Mouse (Mus musculus) kidney, postnatal 0 days (tissue): ENCODE results near the gene Ttll10. TPM values are rescaled to one million over a fixed set of nuclear protein-coding genes. Genes with fewer than 3 reads are reported as not detected.

Experiments
- ATAC-seq: fragments of 200-750 bp; cut with Nextera tagmentation; replicated peaks from 2 replicates; pipeline ENCODE4 v1.8.0; 2017; ENCODE audit warnings: low read depth, moderate number of reproducible peaks, moderate TSS enrichment, moderate library complexity; ENCODE audit not compliant: low FRiP score
- DNase-seq: peaks from one replicate; pipeline ENCODE4 v3.0.0-alpha.2; 2016; ENCODE audit warnings: low spot score
- H3K27ac ChIP-seq: fragments of 300-500 bp; sonication (generic); 2 replicates; pipeline ENCODE4 v1.5.1; 2014; ENCODE audit warnings: mild to moderate bottlenecking
- H3K27me3 ChIP-seq: fragments of 300-500 bp; sonication (generic); 2 replicates; pipeline ENCODE4 v1.6.1; 2014; ENCODE audit warnings: low read length, mixed read lengths; ENCODE audit not compliant: insufficient read depth
- H3K36me3 ChIP-seq: fragments of 300-500 bp; sonication (generic); 2 replicates; pipeline ENCODE4 v1.6.1; 2014; ENCODE audit warnings: low read length, mixed read lengths; ENCODE audit not compliant: insufficient read depth
- H3K4me1 ChIP-seq: fragments of 300-500 bp; sonication (generic); replicated peaks from 2 replicates; pipeline ENCODE4 v1.6.1; 2014; ENCODE audit warnings: antibody characterized with exemption, low read length, mixed read lengths; ENCODE audit not compliant: insufficient read depth
- H3K4me2 ChIP-seq: fragments of 300-500 bp; sonication (generic); 2 replicates; pipeline ENCODE4 v1.6.1; 2014; ENCODE audit warnings: mild to moderate bottlenecking, low read length, moderate library complexity, mixed read lengths
- H3K4me3 ChIP-seq: fragments of 300-500 bp; sonication (generic); replicated peaks from 2 replicates; pipeline ENCODE4 v1.5.1; 2014; ENCODE audit warnings: low read depth, low read length
- H3K9ac ChIP-seq: fragments of 300-500 bp; sonication (generic); 2 replicates; pipeline ENCODE4 v1.6.1; 2014; ENCODE audit warnings: low read depth, low read length
- H3K9me3 ChIP-seq: fragments of 300-500 bp; sonication (generic); replicated peaks from 2 replicates; pipeline ENCODE4 v1.6.1; 2016; ENCODE audit warnings: low read length, inconsistent platforms, mixed read lengths
- CTCF ChIP-seq: IDR thresholded peaks from 2 replicates; pipeline ENCODE4 v1.5.1; 2016; ENCODE audit warnings: antibody characterized with exemption, low read depth, mild to moderate bottlenecking, moderate library complexity
- WGBS: fragments of 180-500 bp; shearing (Covaris S2); extraction: QIAGEN DNeasy Blood & Tissue Kit; methylation state at CpG from one replicate; pipeline ENCODE4 v1.1.7; 2014; 5-methylcytosine and 5-hydroxymethylcytosine counted together
- polyA plus RNA-seq: library from polyadenylated mRNA; unstranded; fragments of >200 nt; fragmentation: Nextera tagmentation; extraction: Ambion mirVana; gene quantifications from 2 replicates; pipeline ENCODE4 v1.2.1, GENCODE M21; 2015

Ttll10 gene
- polyA plus RNA-seq, 1 experiment from 2014 or later, result 5.6 TPM

DNA sequence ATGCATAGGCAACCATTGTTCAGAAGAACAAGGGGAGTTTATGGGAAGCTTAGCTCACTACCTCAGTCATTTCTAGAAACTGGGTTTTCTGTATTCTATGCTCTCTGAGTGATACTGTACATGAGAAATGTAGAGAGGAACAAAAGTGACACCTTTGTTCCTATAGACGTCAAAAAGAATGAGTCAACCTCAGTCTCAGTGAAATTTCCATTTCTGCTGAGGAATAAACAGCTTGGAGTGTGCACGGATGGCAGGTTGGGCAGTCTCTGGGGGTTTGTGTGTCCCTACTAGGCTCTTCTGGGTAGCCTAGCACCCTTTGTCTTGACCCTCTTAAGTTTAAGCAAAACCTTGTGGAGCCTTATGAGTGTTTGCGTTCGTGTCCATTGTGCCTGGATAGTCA lies 50.8 kb downstream of the Ttll10 start:
- WGBS, result 94% methylated on average over 4 of the region's 4 CpGs
- DNase-seq (no peak), ATAC-seq (no peak)
- H3K27me3 ChIP-seq, result no peaks in the 10 kb centered on the region
- H3K4me2 ChIP-seq, result no peak overlapping the region
- no peak overlapping the region for H3K27ac ChIP-seq
- no peak for TF ChIP-seq CTCF
- no peak overlapping the region for H3K4me3 ChIP-seq
- H3K9me3 ChIP-seq, result no peaks in the 10 kb centered on the region
- H3K4me1 ChIP-seq, result no peaks in the 10 kb centered on the region
- peaks cover 80% of the 10 kb centered on the region for H3K36me3 ChIP-seq
- no peak overlapping the region for H3K9ac ChIP-seq

- H3K9ac ChIP-seq, result no peak overlapping the region
- H3K4me3 ChIP-seq, result no peak overlapping the region
- no peaks in the 10 kb centered on the region for H3K9me3 ChIP-seq
- 94% methylated on average over 3 of the region's 3 CpGs for WGBS
- no peak overlapping the region for H3K4me2 ChIP-seq
- no peak for ATAC-seq
- H3K4me1 ChIP-seq, result no peaks in the 10 kb centered on the region
- H3K36me3 ChIP-seq, result peaks cover 79% of the 10 kb centered on the region
- no peaks in the 10 kb centered on the region for H3K27me3 ChIP-seq
- no peak for DNase-seq
- no peak for TF ChIP-seq CTCF
- no peak overlapping the region for H3K27ac ChIP-seq
Observed at GRCm38 (mm10) chr4:156004109-156004508, 55.1 kb downstream of the Ttll10 start.

- peak overlapping the region; percentile 96 for H3K27ac ChIP-seq
- H3K27me3 ChIP-seq, result no peaks in the 10 kb centered on the region
- peak overlapping the region; percentile 72 for H3K9ac ChIP-seq
- ATAC-seq, result no peak
- H3K36me3 ChIP-seq, result peaks cover 12% of the 10 kb centered on the region; the same call in 1 of the 2 replicates
- H3K4me3 ChIP-seq, result peak overlapping the region; percentile 85
- H3K4me2 ChIP-seq, result peak overlapping the region; percentile 60
- 5% methylated on average over 15 of the region's 15 CpGs for WGBS
- no peak for TF ChIP-seq CTCF
- no peaks in the 10 kb centered on the region for H3K9me3 ChIP-seq
- peaks cover 13% of the 10 kb centered on the region for H3K4me1 ChIP-seq
- DNase-seq, result no peak
Observed at GRCm38 (mm10) chr4:155993606-155994005, 65.6 kb downstream of the Ttll10 start.

- peak overlapping the region; percentile 85 for H3K4me3 ChIP-seq
- under 1% methylated on average over 70 of the region's 70 CpGs for WGBS
- DNase-seq, result peak; percentile 96
Observed at GRCm38 (mm10) chr4:155992906-155993547, 66.2 kb downstream of the Ttll10 start.

GRCm38 (mm10) chr4:155992241-155992905 lies 66.8 kb downstream of the Ttll10 start, which contains the start of the genes B3galt6 and Sdf4:
Gene B3galt6, minus strand, starts transcription at chr4:155992649.
Gene Sdf4, plus strand, starts transcription at chr4:155992872.
- Histone ChIP-seq H3K4me2 (peak within 1 kb of the TSS; percentile 60), H3K9me3 (no peaks in the 10 kb centered on the region), H3K4me1 (peaks cover 13% of the 10 kb centered on the region), H3K9ac (peak within 1 kb of the TSS; percentile 72), H3K4me3 (peak within 1 kb of the TSS; percentile 85), H3K27me3 (no peaks in the 10 kb centered on the region), H3K27ac (peak within 1 kb of the TSS; percentile 96), H3K36me3 (peaks cover 2% of the 10 kb centered on the region; the same call in 1 of the 2 replicates)
- peak; percentile 88 for DNase-seq
- under 1% methylated on average over 89 of the region's 99 CpGs for WGBS
- peak; percentile 72 for TF ChIP-seq CTCF
- peak; percentile 89 for ATAC-seq

More at GRCm38 (mm10) chr4:155992906-155993547, 66.2 kb downstream of the Ttll10 start:
- ATAC-seq, result peak; percentile 85
- Histone ChIP-seq H3K9ac (peak overlapping the region; percentile 72), H3K9me3 (no peaks in the 10 kb centered on the region), H3K4me2 (peak overlapping the region; percentile 60), H3K27ac (peak overlapping the region; percentile 96), H3K27me3 (no peaks in the 10 kb centered on the region), H3K4me1 (peaks cover 13% of the 10 kb centered on the region), H3K36me3 (peaks cover 8% of the 10 kb centered on the region; the same call in 1 of the 2 replicates)
- no peak for TF ChIP-seq CTCF

DNA sequence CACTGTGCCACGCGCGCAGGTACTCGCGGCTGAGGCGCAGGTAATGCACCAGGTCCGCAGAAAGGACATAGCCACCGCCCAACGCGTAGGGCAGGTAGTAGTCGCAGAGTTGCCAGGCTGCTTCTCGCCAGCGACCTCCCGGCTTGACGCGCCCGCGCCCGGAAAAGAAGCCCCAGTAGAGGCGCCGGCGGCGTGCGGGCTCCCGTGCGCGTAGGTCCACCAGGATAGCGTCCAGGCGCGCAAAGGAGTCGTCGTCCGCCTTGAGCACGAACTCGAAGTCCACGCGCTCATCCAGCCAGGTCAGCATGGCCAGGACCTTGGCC lies 67.3 kb downstream of the Ttll10 start:
- no peak for TF ChIP-seq CTCF
- Histone ChIP-seq H3K27ac (peak overlapping the region; percentile 95), H3K4me3 (peak overlapping the region; percentile 85), H3K36me3 (no peaks in the 10 kb centered on the region), H3K4me2 (peak overlapping the region; percentile 60), H3K9me3 (no peaks in the 10 kb centered on the region), H3K9ac (peak overlapping the region; percentile 69), H3K27me3 (no peaks in the 10 kb centered on the region), H3K4me1 (peaks cover 13% of the 10 kb centered on the region)
- ATAC-seq, result no peak; the same call in 1 of the 2 replicates
- no peak for DNase-seq
- WGBS, result 30% methylated on average over 37 of the region's 37 CpGs
